Mouse (Mus musculus) stomach, postnatal 0 days (tissue): ENCODE measurements around the gene Hrasls5. TPM values are rescaled to one million over a fixed set of nuclear protein-coding genes. Genes with fewer than 3 reads are reported as not detected.

ENCODE experiments used
- ATAC-seq: fragments of 200-750 bp; cut with Nextera tagmentation; 2 replicates; pipeline ENCODE4 v1.8.0; 2017; ENCODE audit not compliant: low FRiP score, low TSS enrichment
- DNase-seq: peaks from one replicate; pipeline ENCODE4 v3.0.0-alpha.2; 2016; ENCODE audit warnings: low spot score
- H3K27ac ChIP-seq: fragments of 300-500 bp; sonication (generic); replicated peaks from 2 replicates; pipeline ENCODE4 v1.5.1; 2014; ENCODE audit warnings: mild to moderate bottlenecking, control low read depth
- H3K27me3 ChIP-seq: fragments of 300-500 bp; sonication (generic); 2 replicates; pipeline ENCODE4 v1.6.1; 2014; ENCODE audit warnings: low read length; ENCODE audit not compliant: control insufficient read depth, insufficient read depth
- H3K36me3 ChIP-seq: fragments of 300-500 bp; sonication (generic); 2 replicates; pipeline ENCODE4 v1.6.1; 2014; ENCODE audit warnings: low read length, mixed read lengths; ENCODE audit not compliant: control insufficient read depth, insufficient read depth
- H3K4me1 ChIP-seq: fragments of 300-500 bp; sonication (generic); replicated peaks from 2 replicates; pipeline ENCODE4 v1.6.1; 2014; ENCODE audit warnings: antibody characterized with exemption; ENCODE audit not compliant: control insufficient read depth, insufficient read depth
- H3K4me2 ChIP-seq: fragments of 300-500 bp; sonication (generic); replicated peaks from 2 replicates; pipeline ENCODE4 v1.6.1; 2014; ENCODE audit warnings: low read depth, mild to moderate bottlenecking, control low read depth, moderate library complexity
- H3K4me3 ChIP-seq: fragments of 300-500 bp; sonication (generic); 2 replicates; pipeline ENCODE4 v1.5.1; 2014; ENCODE audit warnings: low read depth, low read length, control low read depth
- H3K9ac ChIP-seq: fragments of 300-500 bp; sonication (generic); 2 replicates; pipeline ENCODE4 v1.6.1; 2014; ENCODE audit warnings: mild to moderate bottlenecking, low read length, control low read depth, mixed read lengths
- H3K9me3 ChIP-seq: fragments of 300-500 bp; sonication (generic); 2 replicates; pipeline ENCODE4 v1.6.1; 2016; ENCODE audit warnings: low read length; ENCODE audit not compliant: control insufficient read depth
- CTCF ChIP-seq: IDR thresholded peaks from 2 replicates; pipeline ENCODE4 v1.5.1; 2016; ENCODE audit warnings: antibody characterized with exemption, low read depth, mild to moderate bottlenecking, moderate library complexity
- EP300 ChIP-seq: optimal IDR thresholded peaks from 2 replicates; pipeline ENCODE3; 2016; ENCODE audit warnings: antibody characterized with exemption
- WGBS: fragments of 180-500 bp; shearing (Covaris S2); extraction: QIAGEN DNeasy Blood & Tissue Kit; methylation state at CpG from one replicate; pipeline ENCODE4 v1.1.7; 2014; 5-methylcytosine and 5-hydroxymethylcytosine counted together
- polyA plus RNA-seq: library from polyadenylated mRNA; unstranded; fragments of >200 nt; fragmentation: Nextera tagmentation; extraction: Ambion mirVana; gene quantifications from 2 replicates; pipeline ENCODE4 v1.2.1, GENCODE M21; 2015

The Hrasls5 gene
- 0.10 TPM in 1 of 2 replicates, not detected in the other for polyA plus RNA-seq

GRCm38 (mm10) chr19:7611942-7612757, at the start of gene Hrasls5:
TSS of gene Hrasls5 (plus strand) at chr19:7612541.
- no peaks in the 10 kb centered on the region for H3K36me3 ChIP-seq
- peak; percentile 76 for DNase-seq

GRCm38 (mm10) chr19:7562601-7563129, 49.7 kb upstream of the Hrasls5 start:
- Histone ChIP-seq H3K27ac (no peak overlapping the region), H3K4me1 (no peaks in the 10 kb centered on the region), H3K36me3 (no peaks in the 10 kb centered on the region), H3K27me3 (no peaks in the 10 kb centered on the region), H3K4me2 (no peak overlapping the region), H3K9me3 (no peaks in the 10 kb centered on the region), H3K9ac (no peak overlapping the region), H3K4me3 (no peak overlapping the region)
- WGBS: 71% methylated on average over 10 of the region's 10 CpGs
- DNase-seq (no peak), ATAC-seq (no peak)
- no peak for TF ChIP-seq EP300
- TF ChIP-seq CTCF: no peak

More at GRCm38 (mm10) chr19:7611942-7612757, at the start of gene Hrasls5:
- peak within 1 kb of the TSS; percentile 74 for H3K4me2 ChIP-seq
- H3K4me3 ChIP-seq: peak within 1 kb of the TSS; percentile 39
- no peaks in the 10 kb centered on the region for H3K4me1 ChIP-seq
- 0 out of 2 replicates have a peak within 1 kb of the TSS, but pooled peaks have one; percentile 19 for H3K27ac ChIP-seq
- 2% methylated on average over 52 of the region's 54 CpGs for WGBS
- no peaks in the 10 kb centered on the region for H3K27me3 ChIP-seq
- no peaks in the 10 kb centered on the region for H3K9me3 ChIP-seq
- TF ChIP-seq EP300 (no peak), CTCF (peak; percentile 51)
- H3K9ac ChIP-seq: peak within 1 kb of the TSS; percentile 53
- peak; percentile 79 for ATAC-seq

- Histone ChIP-seq H3K9me3 (no peaks in the 10 kb centered on the region), H3K27ac (no peak overlapping the region), H3K9ac (no peak overlapping the region), H3K4me1 (no peaks in the 10 kb centered on the region), H3K4me3 (no peak overlapping the region), H3K4me2 (no peak overlapping the region), H3K27me3 (no peaks in the 10 kb centered on the region), H3K36me3 (no peaks in the 10 kb centered on the region)
- ATAC-seq: no peak
- no peak for TF ChIP-seq CTCF
- TF ChIP-seq EP300: no peak
- no peak for DNase-seq
- 60% methylated on average over 2 of the region's 2 CpGs for WGBS
These were observed 48.7 kb upstream of the Hrasls5 start for GRCm38 (mm10) chr19:7563676-7564075.

- H3K9ac ChIP-seq: no peak overlapping the region
- 77% methylated on average over 1 of the region's 1 CpGs for WGBS
- H3K4me1 ChIP-seq: no peaks in the 10 kb centered on the region
- H3K36me3 ChIP-seq: no peaks in the 10 kb centered on the region
- H3K27me3 ChIP-seq: no peaks in the 10 kb centered on the region
- TF ChIP-seq EP300 (no peak), CTCF (no peak)
- no peak overlapping the region for H3K27ac ChIP-seq
- no peak overlapping the region for H3K4me3 ChIP-seq
- no peaks in the 10 kb centered on the region for H3K9me3 ChIP-seq
- no peak overlapping the region for H3K4me2 ChIP-seq
- DNase-seq (no peak), ATAC-seq (no peak)
These were observed 47.9 kb upstream of the Hrasls5 start for GRCm38 (mm10) chr19:7564457-7564856.

GRCm38 (mm10) chr19:7566826-7567225, 45.5 kb upstream of the Hrasls5 start:
- WGBS: 73% methylated on average over 3 of the region's 3 CpGs
- TF ChIP-seq EP300 (no peak), CTCF (no peak)
- no peak overlapping the region for H3K4me3 ChIP-seq
- no peak overlapping the region for H3K9ac ChIP-seq
- ATAC-seq (no peak), DNase-seq (no peak)
- no peak overlapping the region for H3K27ac ChIP-seq
- H3K9me3 ChIP-seq: no peaks in the 10 kb centered on the region
- H3K27me3 ChIP-seq: no peaks in the 10 kb centered on the region
- H3K4me1 ChIP-seq: no peaks in the 10 kb centered on the region
- H3K4me2 ChIP-seq: no peak overlapping the region
- no peaks in the 10 kb centered on the region for H3K36me3 ChIP-seq

- Histone ChIP-seq H3K4me3 (no peak overlapping the region), H3K4me2 (no peak overlapping the region), H3K36me3 (no peaks in the 10 kb centered on the region), H3K27ac (no peak overlapping the region), H3K4me1 (no peaks in the 10 kb centered on the region), H3K27me3 (no peaks in the 10 kb centered on the region), H3K9ac (no peak overlapping the region), H3K9me3 (no peaks in the 10 kb centered on the region)
- ATAC-seq: no peak
- no peak for DNase-seq
- TF ChIP-seq CTCF (no peak), EP300 (no peak)
- 46% methylated on average over 3 of the region's 3 CpGs for WGBS
These were observed 44.0 kb upstream of the Hrasls5 start for GRCm38 (mm10) chr19:7568364-7568763.
